In genomic region chr15:36901350-36901749, GRCm38 (mm10) we compare ENCODE assay signal across 8 mouse cellular contexts.
DNase-seq lines count a peak whose midpoint lies in the region; ATAC-seq lines count a peak whose summit lies in the region.
"Had no signal": no experiment of that assay in that cellular context is flagged by ENCODE, and none has a peak within 500 bp of the region (broad histone marks: within the 10 kb centered on the region; RNA-seq: fewer than 3 reads in every experiment).

No protein-coding gene starts in this region.

- no peak for DNase-seq in lung, postnatal 36 days
- DNase-seq in hindbrain, embryonic 10.5 days (ENCODE audit: low spot score), result no peak
- no peak for DNase-seq in spleen, adult 12 weeks (ENCODE audit: low spot score)
- no peak for DNase-seq in adrenal gland, postnatal 25 days

- H3K4me3 ChIP-seq in lung, embryonic 15.5 days, result no peak overlapping the region
- peak overlapping the region; percentile 5; the same call in 1 of the 2 replicates for H3K4me3 ChIP-seq in hindbrain, embryonic 10.5 days
- no peak overlapping the region for H3K4me3 ChIP-seq in limb, embryonic 15.5 days
- H3K4me3 ChIP-seq in stomach, embryonic 16.5 days (replicated peaks; ENCODE audit: low read length), result no peak overlapping the region

- 0 out of 2 replicates have a peak, but pooled peaks have one; percentile 7 for ATAC-seq in lung, embryonic 15.5 days (ENCODE audit: borderline replicate concordance, extremely low read depth, low FRiP score, low TSS enrichment)
- ATAC-seq in limb, embryonic 15.5 days (ENCODE audit: insufficient number of reproducible peaks, low FRiP score, low TSS enrichment, low read depth), result 0 out of 2 replicates have a peak, but pooled peaks have one; percentile 28
- no peak for ATAC-seq in stomach, embryonic 16.5 days (ENCODE audit: insufficient read depth, low FRiP score)

- WGBS in lung, embryonic 15.5 days, result 48% methylated on average over 5 of the region's 5 CpGs
- WGBS in hindbrain, embryonic 10.5 days, result 60% methylated on average over 5 of the region's 5 CpGs
- 63% methylated on average over 5 of the region's 5 CpGs for WGBS in limb, embryonic 15.5 days
- 56% methylated on average over 5 of the region's 5 CpGs for WGBS in stomach, embryonic 16.5 days

- no peak overlapping the region for H3K9ac ChIP-seq in lung, embryonic 15.5 days
- H3K9ac ChIP-seq in limb, embryonic 15.5 days, result no peak overlapping the region
- peak overlapping the region; percentile 13; the same call in 1 of the 2 replicates for H3K9ac ChIP-seq in stomach, embryonic 16.5 days (ENCODE audit: low read length)
- H3K9ac ChIP-seq: liver, postnatal 0 days had no signal

- H3K27me3 ChIP-seq in lung, embryonic 15.5 days, result no peaks in the 10 kb centered on the region
- H3K27me3 ChIP-seq in hindbrain, embryonic 10.5 days (ENCODE audit: insufficient read depth, poor library complexity, severe bottlenecking), result peaks cover 31% of the 10 kb centered on the region
- no peaks in the 10 kb centered on the region for H3K27me3 ChIP-seq in limb, embryonic 15.5 days
- H3K27me3 ChIP-seq in stomach, embryonic 16.5 days (ENCODE audit: control insufficient read depth, insufficient read depth, low read length), result no peaks in the 10 kb centered on the region

- H3K9me3 ChIP-seq in lung, embryonic 15.5 days, result no peaks in the 10 kb centered on the region
- H3K9me3 ChIP-seq in hindbrain, embryonic 10.5 days, result no peaks in the 10 kb centered on the region
- no peaks in the 10 kb centered on the region for H3K9me3 ChIP-seq in limb, embryonic 15.5 days
- H3K9me3 ChIP-seq in stomach, embryonic 16.5 days (replicated peaks; ENCODE audit: control insufficient read depth, low read length), result no peaks in the 10 kb centered on the region

- peaks cover 39% of the 10 kb centered on the region for H3K4me1 ChIP-seq in lung, embryonic 15.5 days
- peaks cover 38% of the 10 kb centered on the region for H3K4me1 ChIP-seq in hindbrain, embryonic 10.5 days (replicated peaks)
- peaks cover 17% of the 10 kb centered on the region for H3K4me1 ChIP-seq in limb, embryonic 15.5 days
- peaks cover 21% of the 10 kb centered on the region for H3K4me1 ChIP-seq in stomach, embryonic 16.5 days (ENCODE audit: control insufficient read depth, insufficient read depth, low read length)

- no peak overlapping the region; the same call in 1 of the 2 replicates for H3K4me2 ChIP-seq in lung, embryonic 15.5 days
- no peak overlapping the region for H3K4me2 ChIP-seq in limb, embryonic 15.5 days
- no peak overlapping the region for H3K4me2 ChIP-seq in stomach, embryonic 16.5 days (ENCODE audit: low read depth, low read length)

- H3K36me3 ChIP-seq in lung, embryonic 15.5 days, result no peaks in the 10 kb centered on the region
- no peaks in the 10 kb centered on the region for H3K36me3 ChIP-seq in hindbrain, embryonic 10.5 days
- no peaks in the 10 kb centered on the region for H3K36me3 ChIP-seq in limb, embryonic 15.5 days
- no peaks in the 10 kb centered on the region for H3K36me3 ChIP-seq in stomach, embryonic 16.5 days (ENCODE audit: control insufficient read depth, insufficient read depth, low read length)

- H3K27ac ChIP-seq in lung, embryonic 15.5 days, result no peak overlapping the region
- peak overlapping the region; percentile 64 for H3K27ac ChIP-seq in hindbrain, embryonic 10.5 days
- no peak overlapping the region for H3K27ac ChIP-seq in limb, embryonic 15.5 days
- peak overlapping the region; percentile 8; the same call in 1 of the 2 replicates for H3K27ac ChIP-seq in stomach, embryonic 16.5 days (ENCODE audit: low read length)

Comparison
In these comparisons a context has a peak if more than half of its experiments do, and no peak if none do; other contexts are left out.
1. H3K27ac ChIP-seq: peak in hindbrain, embryonic 10.5 days (single experiment) and stomach, embryonic 16.5 days (single experiment); none in lung, embryonic 15.5 days (single experiment) and limb, embryonic 15.5 days (single experiment).